ENCODE assay signal across 8 mouse cellular contexts in genomic region chr8:95138341-95139050, GRCm38 (mm10). TPM values are rescaled to one million over a fixed set of nuclear protein-coding genes. Genes with fewer than 3 reads are reported as not detected.
DNase-seq lines count a peak whose midpoint lies in the region; ATAC-seq and TF ChIP-seq lines count a peak whose summit lies in the region.

No protein-coding gene starts in this region.

- DNase-seq in gastrocnemius, postnatal 10 days: peak; percentile 37
- no peak for DNase-seq in gastrocnemius, adult 18-20 months (ENCODE audit: low spot score)
- peak; percentile 36 for DNase-seq in NIH3T3 (ENCODE audit: low read depth)
- no peak for DNase-seq in heart, postnatal 0 days (ENCODE audit: low spot score)
- no peak for DNase-seq in thymus, adult 2 months
- DNase-seq in thymus, postnatal 4 days: no peak
- DNase-seq in adrenal gland, postnatal 4 days (ENCODE audit: low spot score in 2 of 2): no peak

- 49% methylated on average over 6 of the region's 6 CpGs for WGBS in heart, postnatal 0 days
- WGBS in limb, embryonic 15.5 days: 26% methylated on average over 6 of the region's 6 CpGs
- 72% methylated on average over 6 of the region's 6 CpGs for WGBS in thymus, adult 2 months

- no peak overlapping the region for H3K4me3 ChIP-seq in heart, postnatal 0 days (ENCODE audit: low read depth, low read length)
- H3K4me3 ChIP-seq in limb, embryonic 15.5 days: peak overlapping the region; percentile 33
- no peak overlapping the region for H3K4me3 ChIP-seq in thymus, adult 2 months (ENCODE audit: control insufficient read depth, insufficient read depth, low read length)

- peaks cover 43% of the 10 kb centered on the region for H3K4me1 ChIP-seq in heart, postnatal 0 days (ENCODE audit: control insufficient read depth, insufficient read depth)
- H3K4me1 ChIP-seq in limb, embryonic 15.5 days: peaks cover 57% of the 10 kb centered on the region
- H3K4me1 ChIP-seq in thymus, adult 2 months (replicated peaks; ENCODE audit: control insufficient read depth, insufficient read depth, low read length): peaks cover 14% of the 10 kb centered on the region

- no peak overlapping the region for H3K27ac ChIP-seq in heart, postnatal 0 days (ENCODE audit: low read depth)
- 0 out of 2 replicates have a peak overlapping the region, but pooled peaks have one; percentile 51 for H3K27ac ChIP-seq in limb, embryonic 15.5 days
- no peak overlapping the region for H3K27ac ChIP-seq in thymus, adult 2 months (ENCODE audit: control insufficient read depth, insufficient read depth, low read length)

- H3K27me3 ChIP-seq in heart, postnatal 0 days (ENCODE audit: control insufficient read depth, insufficient read depth, low read length): 0 out of 2 replicates have a peak, but pooled peaks cover 5% of the 10 kb centered on the region
- H3K27me3 ChIP-seq in limb, embryonic 15.5 days: peaks cover 12% of the 10 kb centered on the region; the same call in 1 of the 2 replicates
- H3K27me3 ChIP-seq in thymus, adult 2 months (ENCODE audit: control insufficient read depth, insufficient read depth, low read length): no peaks in the 10 kb centered on the region

- no peak for TF ChIP-seq EP300 in heart, postnatal 0 days (IDR thresholded peaks at IDR 0.05; ENCODE audit: low read depth)

- peaks cover 26% of the 10 kb centered on the region for H3K36me3 ChIP-seq in heart, postnatal 0 days (replicated peaks; ENCODE audit: control insufficient read depth, insufficient read depth, low read length)
- H3K36me3 ChIP-seq in limb, embryonic 15.5 days: peaks cover 9% of the 10 kb centered on the region
- no peaks in the 10 kb centered on the region for H3K36me3 ChIP-seq in thymus, adult 2 months (ENCODE audit: control insufficient read depth, insufficient read depth, low read length)

- TF ChIP-seq CTCF in heart, postnatal 0 days (IDR thresholded peaks at IDR 0.05; ENCODE audit: low read depth): no peak
- no peak for TF ChIP-seq CTCF in thymus, adult 2 months (IDR thresholded peaks at IDR 0.05; ENCODE audit: borderline replicate concordance, control insufficient read depth, extremely low read depth, insufficient read depth, low read length, poor library complexity)

- H3K4me2 ChIP-seq in heart, postnatal 0 days (ENCODE audit: low read depth, low read length): peak overlapping the region; percentile 54
- H3K4me2 ChIP-seq in limb, embryonic 15.5 days: peak overlapping the region; percentile 64

- no peaks in the 10 kb centered on the region for H3K9me3 ChIP-seq in heart, postnatal 0 days (replicated peaks; ENCODE audit: control insufficient read depth, low read length)
- no peaks in the 10 kb centered on the region for H3K9me3 ChIP-seq in limb, embryonic 15.5 days

- H3K9ac ChIP-seq in heart, postnatal 0 days (replicated peaks; ENCODE audit: low read depth, low read length): no peak overlapping the region
- no peak overlapping the region for H3K9ac ChIP-seq in limb, embryonic 15.5 days

- no peak for ATAC-seq in heart, postnatal 0 days (ENCODE audit: insufficient read depth, low read depth)
- ATAC-seq in limb, embryonic 15.5 days (ENCODE audit: insufficient number of reproducible peaks, low FRiP score, low TSS enrichment, low read depth): no peak

- no peak for TF ChIP-seq POLR2A in thymus, adult 2 months (IDR thresholded peaks at IDR 0.05; ENCODE audit: control insufficient read depth, extremely low read depth, insufficient read depth, low read length, poor library complexity)

RNA-seq across cellular contexts. Expression of gene Katnb1, which starts 57.5 kb away (rescaled TPM):
- total RNA-seq in gastrocnemius, postnatal 10 days (2021): 10 to 100 TPM in 1 of 2 experiments, 1 to 10 TPM in 1; 6.0 to 10.7 TPM
- total RNA-seq in gastrocnemius, adult 18-20 months (2021): 1 to 10 TPM; 6.6 to 7.4 TPM
- total RNA-seq in heart, postnatal 0 days (2014; rRNA removed; ENCODE audit: low replicate concordance): 10.7 and 20.5 TPM in 2 replicates
- polyA plus RNA-seq in heart, postnatal 0 days (2015; fragmentation: Nextera tagmentation; extraction: Ambion mirVana): 8.2 and 10.2 TPM in 2 replicates
- 21.1 and 24.7 TPM in 2 replicates for polyA plus RNA-seq in limb, embryonic 15.5 days (2015; fragmentation: Nextera tagmentation; extraction: Ambion mirVana)
- 38.4 and 41.6 TPM in 2 replicates for polyA plus RNA-seq in thymus, adult 2 months (2012; rRNA removed)
- total RNA-seq in adrenal gland, postnatal 4 days (2021): 10 to 100 TPM; 20.2 to 20.9 TPM

Comparison
In these comparisons a context has a peak if more than half of its experiments do, and no peak if none do; other contexts are left out.
1. DNase-seq: peak in gastrocnemius, postnatal 10 days (single experiment) and NIH3T3 (single experiment); none in gastrocnemius, adult 18-20 months (single experiment), heart, postnatal 0 days (single experiment), thymus, adult 2 months (single experiment), thymus, postnatal 4 days (single experiment) and adrenal gland, postnatal 4 days (0 of 2).